Comparison of ENCODE assay signal across 24 mouse cellular contexts in the genomic region with DNA sequence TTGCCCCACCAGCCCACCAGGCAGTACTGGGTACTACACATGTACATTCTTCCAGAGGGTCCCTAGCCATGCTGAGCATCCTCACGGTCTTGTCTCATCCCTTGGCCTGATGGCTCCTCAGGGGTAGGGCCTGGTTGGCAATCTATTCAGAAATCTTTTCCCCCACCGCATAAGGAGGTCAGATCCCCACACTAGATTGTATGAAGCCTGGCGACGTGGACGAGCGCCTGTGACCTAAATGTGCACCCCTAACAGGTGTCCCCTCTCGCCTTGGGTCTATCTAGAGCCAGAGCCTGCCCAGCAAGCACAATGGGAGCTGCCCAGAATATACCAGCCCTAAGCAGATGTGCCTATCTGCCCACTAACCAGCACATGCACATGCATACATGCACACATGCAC.
"Had no signal": no experiment of that assay in that cellular context is flagged by ENCODE, and none has a peak within 500 bp of the region (broad histone marks: within the 10 kb centered on the region; RNA-seq: fewer than 3 reads in every experiment).

No protein-coding gene starts in this region.

- H3K36me3 ChIP-seq: heart, embryonic 10.5 days; heart, embryonic 12.5 days; hindbrain, embryonic 13.5 days; hindbrain, embryonic 15.5 days; intestine, embryonic 15.5 days; kidney, embryonic 15.5 days; limb, embryonic 12.5 days had no signal

- H3K4me3 ChIP-seq: heart, embryonic 10.5 days; heart, embryonic 12.5 days; hindbrain, embryonic 13.5 days; hindbrain, embryonic 15.5 days; intestine, embryonic 15.5 days; kidney, embryonic 15.5 days; limb, embryonic 12.5 days had no signal

- DNase-seq: gastrocnemius, postnatal 14 days; gastrocnemius, postnatal 36 days; heart, adult 18-20 months; heart, postnatal 10 days; heart, postnatal 36 days; kidney, adult 11 months; kidney, adult 2 months; kidney, adult 9 months; kidney, postnatal 14 days; kidney, postnatal 36 days; layer of hippocampus, adult 9-11 months; layer of hippocampus, postnatal 36 days; left cerebral cortex, postnatal 4 days; liver had no signal

- H3K9ac ChIP-seq: heart, embryonic 12.5 days; hindbrain, embryonic 13.5 days; hindbrain, embryonic 15.5 days; intestine, embryonic 15.5 days; kidney, embryonic 15.5 days; limb, embryonic 12.5 days had no signal

- ATAC-seq: hindbrain, postnatal 0 days; intestine, embryonic 15.5 days had no signal

- H3K9me3 ChIP-seq: heart, embryonic 10.5 days; heart, embryonic 12.5 days; hindbrain, embryonic 13.5 days; hindbrain, embryonic 15.5 days; intestine, embryonic 15.5 days; kidney, embryonic 15.5 days; limb, embryonic 12.5 days had no signal

- H3K27ac ChIP-seq: heart, embryonic 10.5 days; hindbrain, embryonic 13.5 days; hindbrain, embryonic 15.5 days; hindbrain, postnatal 0 days; intestine, embryonic 15.5 days; kidney, embryonic 15.5 days; kidney, postnatal 0 days; limb, embryonic 12.5 days had no signal

- H3K4me1 ChIP-seq: hindbrain, embryonic 13.5 days; hindbrain, embryonic 15.5 days; intestine, embryonic 15.5 days had no signal

- H3K27me3 ChIP-seq: heart, embryonic 12.5 days; hindbrain, embryonic 13.5 days; hindbrain, embryonic 15.5 days; intestine, embryonic 15.5 days; kidney, embryonic 15.5 days; limb, embryonic 12.5 days had no signal

- H3K4me2 ChIP-seq: heart, embryonic 12.5 days; hindbrain, embryonic 13.5 days; hindbrain, embryonic 15.5 days; intestine, embryonic 15.5 days; kidney, embryonic 15.5 days; limb, embryonic 12.5 days; liver, embryonic 11.5 days had no signal
